Mouse (Mus musculus) midbrain, embryonic 13.5 days (tissue): ENCODE data around the gene Aasdh. TPM values are rescaled to one million over a fixed set of nuclear protein-coding genes. Genes with fewer than 3 reads are reported as not detected.
"Not testable (repeated sequence)": the region's sequence is repeated elsewhere in the genome, so short reads cannot be mapped to it uniquely, and the experiment has no call there.

Source experiments
- ATAC-seq: fragments of 200-750 bp; cut with Nextera tagmentation; 2 replicates; pipeline ENCODE4 v1.8.0; 2017; ENCODE audit warnings: mild to moderate bottlenecking, moderate TSS enrichment, moderate library complexity
- H3K27ac ChIP-seq: fragments of 300-500 bp; sonication (generic); 2 replicates; pipeline ENCODE4 v1.5.1; 2015; ENCODE audit warnings: inconsistent platforms, mild to moderate bottlenecking, moderate library complexity
- H3K27me3 ChIP-seq: fragments of 300-500 bp; sonication (generic); 2 replicates; pipeline ENCODE4 v1.6.1; 2015; ENCODE audit warnings: mild to moderate bottlenecking, inconsistent platforms
- H3K36me3 ChIP-seq: fragments of 300-500 bp; sonication (generic); 2 replicates; pipeline ENCODE4 v1.6.1; 2015; ENCODE audit warnings: mild to moderate bottlenecking, inconsistent platforms
- H3K4me1 ChIP-seq: fragments of 300-500 bp; sonication (generic); replicated peaks from 2 replicates; pipeline ENCODE4 v1.6.1; 2015; ENCODE audit warnings: inconsistent platforms
- H3K4me2 ChIP-seq: fragments of 300-500 bp; sonication (generic); replicated peaks from 2 replicates; pipeline ENCODE4 v1.6.1; 2015; ENCODE audit warnings: moderate library complexity, mild to moderate bottlenecking, inconsistent platforms
- H3K4me3 ChIP-seq: fragments of 300-500 bp; sonication (generic); replicated peaks from 2 replicates; pipeline ENCODE4 v1.5.1; 2015; ENCODE audit warnings: mild to moderate bottlenecking, inconsistent platforms
- H3K9ac ChIP-seq: fragments of 300-500 bp; sonication (generic); replicated peaks from 2 replicates; pipeline ENCODE4 v1.6.1; 2015; ENCODE audit warnings: mild to moderate bottlenecking, inconsistent platforms
- H3K9me3 ChIP-seq: fragments of 300-500 bp; sonication (generic); 2 replicates; pipeline ENCODE4 v1.6.1; 2016; ENCODE audit warnings: mild to moderate bottlenecking, inconsistent platforms
- WGBS: fragments of 180-500 bp; shearing (Covaris S2); methylation state at CpG from one replicate; pipeline ENCODE4 v1.1.7; 2015; 5-methylcytosine and 5-hydroxymethylcytosine counted together
- polyA plus RNA-seq: library from polyadenylated mRNA; unstranded; fragments of >200 nt; fragmentation: Nextera tagmentation; extraction: Ambion mirVana; gene quantifications from 2 replicates; pipeline ENCODE4 v1.2.1, GENCODE M21; 2015

Aasdh gene
- polyA plus RNA-seq, 1 experiment from 2014 or later = 26.2 TPM

- H3K9ac ChIP-seq = no peak overlapping the region
- no peaks in the 10 kb centered on the region for H3K9me3 ChIP-seq
- H3K27me3 ChIP-seq = no peaks in the 10 kb centered on the region
- 96% methylated on average over 4 of the region's 4 CpGs for WGBS
- H3K36me3 ChIP-seq = peaks cover 12% of the 10 kb centered on the region
- 0 out of 2 replicates have a peak, but pooled peaks cover 4% of the 10 kb centered on the region for H3K4me1 ChIP-seq
- no peak overlapping the region for H3K4me2 ChIP-seq
- H3K4me3 ChIP-seq = no peak overlapping the region
- H3K27ac ChIP-seq = no peak overlapping the region
- ATAC-seq = no peak
These were observed 37.2 kb upstream of the Aasdh start for GRCm38 (mm10) chr5:76942505-76942904.

GRCm38 (mm10) chr5:76941975-76942374 lies 36.7 kb upstream of the Aasdh start:
- no peak overlapping the region for H3K4me3 ChIP-seq
- H3K9ac ChIP-seq = no peak overlapping the region
- no peak for ATAC-seq
- peaks cover 12% of the 10 kb centered on the region for H3K36me3 ChIP-seq
- H3K4me1 ChIP-seq = 0 out of 2 replicates have a peak, but pooled peaks cover 4% of the 10 kb centered on the region
- H3K4me2 ChIP-seq = no peak overlapping the region
- 95% methylated on average over 4 of the region's 4 CpGs for WGBS
- no peak overlapping the region for H3K27ac ChIP-seq
- H3K27me3 ChIP-seq = no peaks in the 10 kb centered on the region
- no peaks in the 10 kb centered on the region for H3K9me3 ChIP-seq

- Histone ChIP-seq H3K4me1 (no peaks in the 10 kb centered on the region), H3K27me3 (no peaks in the 10 kb centered on the region), H3K36me3 (peaks cover 12% of the 10 kb centered on the region), H3K9me3 (no peaks in the 10 kb centered on the region), H3K4me2 (no peak overlapping the region), H3K9ac (no peak overlapping the region), H3K4me3 (no peak overlapping the region), H3K27ac (no peak overlapping the region)
- no peak for ATAC-seq
- 98% methylated on average over 8 of the region's 8 CpGs for WGBS
These were observed 34.4 kb upstream of the Aasdh start for GRCm38 (mm10) chr5:76939717-76940116.

GRCm38 (mm10) chr5:76929180-76929877 lies 24.0 kb upstream of the Aasdh start:
- Histone ChIP-seq H3K4me1 (no peaks in the 10 kb centered on the region), H3K4me2 (no peak overlapping the region), H3K27ac (no peak overlapping the region), H3K4me3 (no peak overlapping the region), H3K36me3 (peaks cover 32% of the 10 kb centered on the region), H3K27me3 (no peaks in the 10 kb centered on the region), H3K9me3 (peaks cover 17% of the 10 kb centered on the region; the same call in 1 of the 2 replicates), H3K9ac (no peak overlapping the region)
- no peak for ATAC-seq
- WGBS = 87% methylated on average over 7 of the region's 7 CpGs

DNA sequence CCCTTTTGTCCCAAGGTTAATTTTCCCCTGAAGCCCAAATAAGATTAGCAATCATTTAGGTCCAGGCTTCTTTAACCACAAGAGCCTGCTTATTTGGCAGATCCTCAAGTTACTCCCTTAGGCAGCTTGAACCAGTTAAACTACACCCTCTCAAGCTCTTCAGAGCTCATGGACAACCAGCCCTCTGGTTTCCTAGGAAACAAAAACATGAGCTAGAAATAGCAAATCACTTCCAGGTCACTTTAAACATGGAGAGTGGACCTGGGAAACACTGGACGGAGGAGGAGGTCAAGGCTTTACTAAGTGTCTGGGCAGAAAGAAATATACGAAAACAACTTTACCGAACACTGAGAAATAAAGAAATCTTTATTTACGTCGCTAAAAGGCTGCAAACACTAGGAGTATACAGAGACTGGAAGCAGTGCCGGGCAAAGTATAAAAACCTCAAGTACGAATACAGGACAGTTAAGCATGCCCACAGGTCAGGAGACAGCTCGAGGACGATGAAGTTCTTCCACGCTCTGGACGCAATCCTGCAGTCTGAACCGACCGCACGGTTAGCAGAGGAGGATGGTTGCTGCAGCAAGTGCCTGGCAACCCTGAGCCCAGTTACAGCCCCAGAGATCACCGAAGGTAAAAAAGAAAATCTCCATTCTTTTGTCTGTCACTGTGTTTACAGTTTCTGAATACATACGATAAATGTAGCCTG lies 23.0 kb upstream of the Aasdh start:
- H3K4me2 ChIP-seq = no peak overlapping the region
- H3K27ac ChIP-seq = no peak overlapping the region
- 86% methylated on average over 16 of the region's 16 CpGs for WGBS
- H3K9ac ChIP-seq = no peak overlapping the region
- ATAC-seq = 0 out of 2 replicates have a peak, but pooled peaks have one; percentile 14
- peaks cover 32% of the 10 kb centered on the region for H3K36me3 ChIP-seq
- peaks cover 17% of the 10 kb centered on the region; the same call in 1 of the 2 replicates for H3K9me3 ChIP-seq
- H3K4me3 ChIP-seq = no peak overlapping the region
- H3K4me1 ChIP-seq = no peaks in the 10 kb centered on the region
- no peaks in the 10 kb centered on the region for H3K27me3 ChIP-seq

GRCm38 (mm10) chr5:76924296-76924695 lies 19.0 kb upstream of the Aasdh start:
- no peaks in the 10 kb centered on the region for H3K27me3 ChIP-seq
- WGBS = 63% methylated on average over 1 of the region's 1 CpGs
- no peak for ATAC-seq
- no peak overlapping the region for H3K27ac ChIP-seq
- H3K4me1 ChIP-seq = no peaks in the 10 kb centered on the region
- peaks cover 14% of the 10 kb centered on the region; the same call in 1 of the 2 replicates for H3K9me3 ChIP-seq
- H3K4me3 ChIP-seq = no peak overlapping the region
- H3K4me2 ChIP-seq = no peak overlapping the region
- peaks cover 52% of the 10 kb centered on the region for H3K36me3 ChIP-seq
- H3K9ac ChIP-seq = no peak overlapping the region

DNA sequence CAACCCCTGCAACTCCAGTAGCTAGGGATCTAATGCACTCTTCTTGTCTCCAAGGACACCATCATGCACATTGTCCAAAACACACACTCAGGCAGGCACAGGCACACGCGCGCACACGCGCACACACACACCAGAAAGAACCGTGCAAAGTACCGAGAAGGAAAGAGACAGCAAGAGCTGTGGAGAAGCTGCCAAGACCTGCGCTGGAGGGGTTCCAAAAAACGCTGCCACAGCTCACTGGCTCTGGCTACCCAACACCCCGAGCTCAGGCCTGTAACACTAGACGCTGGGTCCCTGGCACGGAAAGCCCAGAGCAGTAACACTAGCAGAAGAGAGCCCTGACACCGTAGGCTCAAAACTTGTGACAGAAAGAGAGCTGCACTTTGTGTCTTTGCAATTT lies 18.1 kb upstream of the Aasdh start:
- WGBS = 94% methylated on average over 13 of the region's 13 CpGs

GRCm38 (mm10) chr5:76922833-76923232 lies 17.5 kb upstream of the Aasdh start:
- H3K9ac ChIP-seq = no peak overlapping the region
- WGBS = 85% methylated on average over 4 of the region's 4 CpGs
- ATAC-seq = no peak
- no peak overlapping the region for H3K4me3 ChIP-seq
- H3K27ac ChIP-seq = no peak overlapping the region
- H3K4me2 ChIP-seq = no peak overlapping the region
- H3K27me3 ChIP-seq = no peaks in the 10 kb centered on the region
- H3K4me1 ChIP-seq = no peaks in the 10 kb centered on the region
- H3K36me3 ChIP-seq = peaks cover 65% of the 10 kb centered on the region
- H3K9me3 ChIP-seq = peaks cover 14% of the 10 kb centered on the region; the same call in 1 of the 2 replicates

More for the DNA sequence above, 18.1 kb upstream of the Aasdh start:
- H3K9me3 ChIP-seq = peaks cover 14% of the 10 kb centered on the region; the same call in 1 of the 2 replicates
- H3K27me3 ChIP-seq = no peaks in the 10 kb centered on the region
- no peak overlapping the region for H3K27ac ChIP-seq
- H3K36me3 ChIP-seq = peaks cover 59% of the 10 kb centered on the region
- no peak overlapping the region for H3K4me3 ChIP-seq
- ATAC-seq = no peak
- H3K4me1 ChIP-seq = no peaks in the 10 kb centered on the region
- no peak overlapping the region for H3K9ac ChIP-seq
- no peak overlapping the region for H3K4me2 ChIP-seq

DNA sequence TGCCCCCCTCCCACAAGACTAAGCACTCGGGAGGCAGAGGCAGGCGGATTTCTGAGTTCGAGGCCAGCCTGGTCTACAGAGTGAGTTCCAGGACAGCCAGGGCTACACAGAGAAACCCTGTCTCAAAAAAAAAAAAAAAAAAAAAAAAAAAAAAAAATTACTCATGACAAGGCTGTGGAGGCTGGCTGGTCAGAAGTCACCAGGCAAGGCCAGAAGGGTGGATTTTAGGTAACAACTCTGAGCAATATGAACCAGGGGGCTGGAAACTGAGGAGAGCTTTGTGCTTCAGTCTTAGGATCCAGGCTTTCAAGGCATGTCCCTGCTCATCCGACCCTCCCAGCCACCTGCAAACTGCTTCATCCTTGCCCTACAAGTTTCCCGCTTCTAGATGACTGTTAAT lies 7.2 kb upstream of the Aasdh start:
- H3K9me3 ChIP-seq, H3K27ac ChIP-seq, H3K9ac ChIP-seq, H3K27me3 ChIP-seq, ATAC-seq, H3K4me3 ChIP-seq, H3K4me2 ChIP-seq, H3K4me1 ChIP-seq: not testable (repeated sequence)
- H3K36me3 ChIP-seq = peaks cover 16% of the 10 kb centered on the region
- WGBS = 91% methylated on average over 5 of the region's 5 CpGs

- H3K9me3 ChIP-seq = no peaks in the 10 kb centered on the region
- H3K4me1 ChIP-seq = peaks cover 9% of the 10 kb centered on the region
- no peak overlapping the region for H3K27ac ChIP-seq
- H3K9ac ChIP-seq = no peak overlapping the region
- H3K4me2 ChIP-seq = no peak overlapping the region
- peaks cover 15% of the 10 kb centered on the region for H3K36me3 ChIP-seq
- WGBS = 84% methylated on average over 3 of the region's 3 CpGs
- no peaks in the 10 kb centered on the region for H3K27me3 ChIP-seq
- H3K4me3 ChIP-seq = no peak overlapping the region
- ATAC-seq = no peak
These were observed 5.5 kb upstream of the Aasdh start for GRCm38 (mm10) chr5:76910807-76911206.

DNA sequence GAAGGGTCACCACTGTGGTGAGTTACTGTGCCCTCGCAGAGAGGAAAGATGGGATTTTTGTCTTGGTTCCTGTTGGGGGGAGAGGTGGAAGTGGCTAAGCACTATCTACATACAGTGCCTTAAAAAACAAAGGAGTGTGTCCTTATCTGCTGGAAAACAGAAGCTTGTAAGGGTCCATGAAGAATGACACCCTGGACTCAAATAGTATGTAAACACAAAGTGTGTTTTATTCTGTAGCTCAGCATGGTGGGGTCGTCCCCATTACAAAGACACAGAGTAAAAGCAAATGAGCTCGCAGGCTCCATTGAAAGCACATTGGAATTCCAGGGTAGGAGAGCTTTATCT lies 813 bp upstream of the Aasdh start:
- Histone ChIP-seq H3K4me1 (peaks cover 15% of the 10 kb centered on the region), H3K27me3 (no peaks in the 10 kb centered on the region), H3K9ac (peak overlapping the region; percentile 84), H3K4me3 (peak overlapping the region; percentile 73), H3K4me2 (peak overlapping the region; percentile 77), H3K9me3 (no peaks in the 10 kb centered on the region), H3K27ac (peak overlapping the region; percentile 86), H3K36me3 (no peaks in the 10 kb centered on the region)
- ATAC-seq = peak; percentile 19
- WGBS = 43% methylated on average over 3 of the region's 3 CpGs

GRCm38 (mm10) chr5:76904713-76905404 lies 455 bp downstream of the Aasdh start:
- Histone ChIP-seq H3K4me3 (peak overlapping the region; percentile 73), H3K27ac (peak overlapping the region; percentile 86), H3K9ac (peak overlapping the region; percentile 84), H3K4me2 (peak overlapping the region; percentile 77), H3K27me3 (no peaks in the 10 kb centered on the region), H3K4me1 (peaks cover 15% of the 10 kb centered on the region), H3K9me3 (no peaks in the 10 kb centered on the region), H3K36me3 (peaks cover 3% of the 10 kb centered on the region; the same call in 1 of the 2 replicates)
- ATAC-seq = peak; percentile 0; the same call in 1 of the 2 replicates
- WGBS = 2% methylated on average over 19 of the region's 19 CpGs
